ENCODE assay signal across 10 mouse cellular contexts in the genomic region with DNA sequence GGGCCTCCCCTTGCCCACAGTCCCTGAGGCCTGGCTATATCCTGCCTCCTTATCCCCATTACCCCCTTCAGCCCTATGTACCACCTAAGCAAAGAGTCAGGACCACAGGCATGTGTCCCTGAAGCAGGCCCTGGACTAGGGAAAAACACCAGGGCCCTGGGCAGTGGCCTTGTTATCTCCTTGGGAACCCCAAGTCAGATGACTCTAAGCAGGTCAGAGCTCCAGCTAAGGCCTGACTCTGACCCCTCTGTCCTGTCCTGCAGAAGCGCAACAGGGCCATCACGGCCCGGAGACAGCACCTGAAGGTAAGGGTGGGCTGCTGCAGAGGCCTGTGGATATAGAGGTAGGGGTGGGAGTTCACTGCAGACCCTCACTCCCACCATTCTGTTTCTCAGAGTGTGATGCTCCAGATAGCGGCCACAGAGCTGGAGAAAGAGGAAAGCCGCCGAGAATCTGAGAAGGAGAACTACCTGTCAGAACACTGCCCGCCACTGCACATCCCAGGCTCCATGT. TPM values are rescaled to one million over a fixed set of nuclear protein-coding genes. Genes with fewer than 3 reads are reported as not detected.
DNase-seq lines count a peak whose midpoint lies in the region; ATAC-seq and TF ChIP-seq lines count a peak whose summit lies in the region.
"Had no signal": no experiment of that assay in that cellular context is flagged by ENCODE, and none has a peak within 500 bp of the region (broad histone marks: within the 10 kb centered on the region; RNA-seq: fewer than 3 reads in every experiment).

No protein-coding gene starts in this region.

- no peaks in the 10 kb centered on the region for H3K36me3 ChIP-seq in forebrain, embryonic 10.5 days (replicated peaks)
- H3K36me3 ChIP-seq in forebrain, embryonic 15.5 days, result no peaks in the 10 kb centered on the region
- H3K36me3 ChIP-seq in intestine, embryonic 16.5 days (ENCODE audit: control insufficient read depth, insufficient read depth, low read length), result no peaks in the 10 kb centered on the region
- H3K36me3 ChIP-seq in intestine, postnatal 0 days (ENCODE audit: control insufficient read depth, insufficient read depth), result no peaks in the 10 kb centered on the region
- H3K36me3 ChIP-seq in limb, embryonic 15.5 days, result no peaks in the 10 kb centered on the region
- H3K36me3 ChIP-seq in stomach, embryonic 15.5 days, result no peaks in the 10 kb centered on the region

- H3K4me2 ChIP-seq in forebrain, embryonic 15.5 days (replicated peaks), result no peak overlapping the region
- H3K4me2 ChIP-seq in intestine, embryonic 16.5 days (ENCODE audit: low read depth, low read length), result no peak overlapping the region
- H3K4me2 ChIP-seq in intestine, postnatal 0 days (replicated peaks; ENCODE audit: low read depth), result no peak overlapping the region
- no peak overlapping the region for H3K4me2 ChIP-seq in limb, embryonic 15.5 days
- no peak overlapping the region for H3K4me2 ChIP-seq in stomach, embryonic 15.5 days

- TF ChIP-seq CTCF in intestine, postnatal 0 days (IDR thresholded peaks at IDR 0.05; ENCODE audit: low read depth), result no peak

- no peak for DNase-seq in forebrain, embryonic 10.5 days (ENCODE audit: extremely low spot score, low spot score)
- DNase-seq in spleen, adult 12 weeks (ENCODE audit: low spot score), result no peak
- DNase-seq in lung, postnatal 4 days, result no peak

- no peak overlapping the region for H3K4me3 ChIP-seq in forebrain, embryonic 10.5 days
- no peak overlapping the region for H3K4me3 ChIP-seq in forebrain, embryonic 15.5 days
- H3K4me3 ChIP-seq in intestine, embryonic 16.5 days (ENCODE audit: low read length), result no peak overlapping the region
- no peak overlapping the region for H3K4me3 ChIP-seq in intestine, postnatal 0 days (ENCODE audit: low read depth, low read length)
- no peak overlapping the region for H3K4me3 ChIP-seq in limb, embryonic 15.5 days
- H3K4me3 ChIP-seq in stomach, embryonic 15.5 days (replicated peaks), result no peak overlapping the region
- H3K4me3 ChIP-seq: erythroblast, embryonic 14.5 days had no signal

- no peak for ATAC-seq in forebrain, embryonic 15.5 days (replicated peaks)
- ATAC-seq in intestine, embryonic 16.5 days, result no peak
- ATAC-seq in intestine, postnatal 0 days, result no peak
- ATAC-seq in limb, embryonic 15.5 days (ENCODE audit: insufficient number of reproducible peaks, low FRiP score, low TSS enrichment, low read depth), result no peak
- ATAC-seq in stomach, embryonic 15.5 days (ENCODE audit: insufficient read depth, low FRiP score, low read depth), result no peak

- WGBS in forebrain, embryonic 10.5 days, result 90% methylated on average over 7 of the region's 7 CpGs
- WGBS in forebrain, embryonic 15.5 days, result 94% methylated on average over 7 of the region's 7 CpGs
- 98% methylated on average over 7 of the region's 7 CpGs for WGBS in intestine, embryonic 16.5 days
- WGBS in intestine, postnatal 0 days, result 88% methylated on average over 7 of the region's 7 CpGs
- 94% methylated on average over 7 of the region's 7 CpGs for WGBS in limb, embryonic 15.5 days
- WGBS in stomach, embryonic 15.5 days, result 95% methylated on average over 7 of the region's 7 CpGs

- no peak overlapping the region for H3K9ac ChIP-seq in forebrain, embryonic 15.5 days (replicated peaks)
- no peak overlapping the region for H3K9ac ChIP-seq in intestine, embryonic 16.5 days (ENCODE audit: low read depth, low read length)
- H3K9ac ChIP-seq in intestine, postnatal 0 days (ENCODE audit: low read depth, low read length), result no peak overlapping the region
- no peak overlapping the region for H3K9ac ChIP-seq in limb, embryonic 15.5 days
- H3K9ac ChIP-seq in stomach, embryonic 15.5 days, result no peak overlapping the region

- peak overlapping the region; percentile 12; the same call in 1 of the 2 replicates for H3K27ac ChIP-seq in forebrain, embryonic 10.5 days
- no peak overlapping the region for H3K27ac ChIP-seq in forebrain, embryonic 15.5 days (replicated peaks)
- H3K27ac ChIP-seq in intestine, embryonic 16.5 days (ENCODE audit: low read length), result 0 out of 2 replicates have a peak overlapping the region, but pooled peaks have one; percentile 38
- no peak overlapping the region for H3K27ac ChIP-seq in intestine, postnatal 0 days (ENCODE audit: low read depth, low read length)
- H3K27ac ChIP-seq in limb, embryonic 15.5 days, result 0 out of 2 replicates have a peak overlapping the region, but pooled peaks have one; percentile 90
- peak overlapping the region; percentile 27 for H3K27ac ChIP-seq in stomach, embryonic 15.5 days

- peaks cover 22% of the 10 kb centered on the region for H3K4me1 ChIP-seq in forebrain, embryonic 10.5 days
- no peaks in the 10 kb centered on the region for H3K4me1 ChIP-seq in forebrain, embryonic 15.5 days
- H3K4me1 ChIP-seq in intestine, embryonic 16.5 days (ENCODE audit: control insufficient read depth, insufficient read depth, low read length), result peaks cover 15% of the 10 kb centered on the region
- no peaks in the 10 kb centered on the region for H3K4me1 ChIP-seq in intestine, postnatal 0 days (replicated peaks; ENCODE audit: control insufficient read depth, insufficient read depth, low read length)
- H3K4me1 ChIP-seq in limb, embryonic 15.5 days, result peaks cover 40% of the 10 kb centered on the region
- peaks cover 21% of the 10 kb centered on the region for H3K4me1 ChIP-seq in stomach, embryonic 15.5 days

- peaks cover 7% of the 10 kb centered on the region for H3K27me3 ChIP-seq in forebrain, embryonic 10.5 days (ENCODE audit: poor library complexity, severe bottlenecking)
- H3K27me3 ChIP-seq in forebrain, embryonic 15.5 days, result no peaks in the 10 kb centered on the region
- H3K27me3 ChIP-seq in intestine, embryonic 16.5 days (replicated peaks; ENCODE audit: control insufficient read depth, insufficient read depth, low read length), result no peaks in the 10 kb centered on the region
- H3K27me3 ChIP-seq in intestine, postnatal 0 days (replicated peaks; ENCODE audit: control insufficient read depth, insufficient read depth, low read length), result no peaks in the 10 kb centered on the region
- H3K27me3 ChIP-seq in limb, embryonic 15.5 days, result no peaks in the 10 kb centered on the region
- no peaks in the 10 kb centered on the region for H3K27me3 ChIP-seq in stomach, embryonic 15.5 days (replicated peaks)

- H3K9me3 ChIP-seq in forebrain, embryonic 10.5 days, result no peaks in the 10 kb centered on the region
- H3K9me3 ChIP-seq in forebrain, embryonic 15.5 days, result no peaks in the 10 kb centered on the region
- H3K9me3 ChIP-seq in intestine, embryonic 16.5 days (ENCODE audit: control insufficient read depth, low read length), result no peaks in the 10 kb centered on the region
- no peaks in the 10 kb centered on the region for H3K9me3 ChIP-seq in intestine, postnatal 0 days (ENCODE audit: control insufficient read depth)
- H3K9me3 ChIP-seq in limb, embryonic 15.5 days, result no peaks in the 10 kb centered on the region
- H3K9me3 ChIP-seq in stomach, embryonic 15.5 days, result no peaks in the 10 kb centered on the region

RNA-seq across cellular contexts. Expression of gene Tnni2, which starts 1.4 kb away (rescaled TPM):
- polyA plus RNA-seq in forebrain, embryonic 10.5 days (2016; fragmentation: Nextera tagmentation; extraction: Ambion mirVana), result 0.46 and 1.4 TPM in 2 replicates
- polyA plus RNA-seq in forebrain, embryonic 15.5 days (2015; fragmentation: Nextera tagmentation; extraction: Ambion mirVana), result 0.73 and 0.93 TPM in 2 replicates
- polyA plus RNA-seq in intestine, embryonic 16.5 days (2015; fragmentation: Nextera tagmentation; extraction: Ambion mirVana), result 4.3 and 4.7 TPM in 2 replicates
- 1.9 and 2.4 TPM in 2 replicates for polyA plus RNA-seq in intestine, postnatal 0 days (2015; fragmentation: Nextera tagmentation; extraction: Ambion mirVana)
- polyA plus RNA-seq in limb, embryonic 15.5 days (2015; fragmentation: Nextera tagmentation; extraction: Ambion mirVana), result 136 and 529 TPM in 2 replicates
- 10.4 and 13.3 TPM in 2 replicates for polyA plus RNA-seq in stomach, embryonic 15.5 days (2015; fragmentation: Nextera tagmentation; extraction: Ambion mirVana)
- polyA plus RNA-seq: erythroblast, embryonic 14.5 days had no signal

RNA-seq across cellular contexts. Expression of gene Syt8, which starts 8.3 kb away (rescaled TPM):
- polyA plus RNA-seq in forebrain, embryonic 10.5 days (2016; fragmentation: Nextera tagmentation; extraction: Ambion mirVana), result 0.18 TPM in 1 of 2 replicates, not detected in the other
- polyA plus RNA-seq in forebrain, embryonic 15.5 days (2015; fragmentation: Nextera tagmentation; extraction: Ambion mirVana), result not detected in 2 replicates
- polyA plus RNA-seq in intestine, embryonic 16.5 days (2015; fragmentation: Nextera tagmentation; extraction: Ambion mirVana), result 8.8 and 10.4 TPM in 2 replicates
- 0.60 and 1.3 TPM in 2 replicates for polyA plus RNA-seq in intestine, postnatal 0 days (2015; fragmentation: Nextera tagmentation; extraction: Ambion mirVana)
- 6.3 and 6.7 TPM in 2 replicates for polyA plus RNA-seq in limb, embryonic 15.5 days (2015; fragmentation: Nextera tagmentation; extraction: Ambion mirVana)
- polyA plus RNA-seq in stomach, embryonic 15.5 days (2015; fragmentation: Nextera tagmentation; extraction: Ambion mirVana), result 13.2 and 19.6 TPM in 2 replicates
- polyA plus RNA-seq: erythroblast, embryonic 14.5 days; limb, embryonic 11.5 days had no signal

RNA-seq across cellular contexts. Expression of gene Lsp1, which starts 17.6 kb away (rescaled TPM):
- polyA plus RNA-seq in forebrain, embryonic 10.5 days (2016; fragmentation: Nextera tagmentation; extraction: Ambion mirVana), result 10.7 and 12.0 TPM in 2 replicates
- polyA plus RNA-seq in forebrain, embryonic 15.5 days (2015; fragmentation: Nextera tagmentation; extraction: Ambion mirVana), result 3.6 and 4.2 TPM in 2 replicates
- polyA plus RNA-seq in intestine, embryonic 16.5 days (2015; fragmentation: Nextera tagmentation; extraction: Ambion mirVana), result 125 and 134 TPM in 2 replicates
- 55.2 and 61.8 TPM in 2 replicates for polyA plus RNA-seq in intestine, postnatal 0 days (2015; fragmentation: Nextera tagmentation; extraction: Ambion mirVana)
- polyA plus RNA-seq in limb, embryonic 15.5 days (2015; fragmentation: Nextera tagmentation; extraction: Ambion mirVana), result 57.3 and 63.3 TPM in 2 replicates
- polyA plus RNA-seq in stomach, embryonic 15.5 days (2015; fragmentation: Nextera tagmentation; extraction: Ambion mirVana), result 196 and 211 TPM in 2 replicates

RNA-seq across cellular contexts. Expression of gene Ctsd, which starts 55.1 kb away (rescaled TPM):
- polyA plus RNA-seq in forebrain, embryonic 10.5 days (2016; fragmentation: Nextera tagmentation; extraction: Ambion mirVana), result 135 and 142 TPM in 2 replicates
- 195 and 218 TPM in 2 replicates for polyA plus RNA-seq in forebrain, embryonic 15.5 days (2015; fragmentation: Nextera tagmentation; extraction: Ambion mirVana)
- 395 and 444 TPM in 2 replicates for polyA plus RNA-seq in intestine, embryonic 16.5 days (2015; fragmentation: Nextera tagmentation; extraction: Ambion mirVana)
- 479 and 496 TPM in 2 replicates for polyA plus RNA-seq in intestine, postnatal 0 days (2015; fragmentation: Nextera tagmentation; extraction: Ambion mirVana)
- 392 and 426 TPM in 2 replicates for polyA plus RNA-seq in limb, embryonic 15.5 days (2015; fragmentation: Nextera tagmentation; extraction: Ambion mirVana)
- polyA plus RNA-seq in stomach, embryonic 15.5 days (2015; fragmentation: Nextera tagmentation; extraction: Ambion mirVana), result 308 and 323 TPM in 2 replicates

RNA-seq across cellular contexts. Expression of gene Tnnt3, which starts 55.7 kb away (rescaled TPM):
- polyA plus RNA-seq in forebrain, embryonic 10.5 days (2016; fragmentation: Nextera tagmentation; extraction: Ambion mirVana), result 0.33 and 1.1 TPM in 2 replicates
- 0.98 TPM in 1 of 2 replicates, not detected in the other for polyA plus RNA-seq in forebrain, embryonic 15.5 days (2015; fragmentation: Nextera tagmentation; extraction: Ambion mirVana)
- 2.1 and 3.2 TPM in 2 replicates for polyA plus RNA-seq in intestine, embryonic 16.5 days (2015; fragmentation: Nextera tagmentation; extraction: Ambion mirVana)
- 3.0 TPM in 2 replicates for polyA plus RNA-seq in intestine, postnatal 0 days (2015; fragmentation: Nextera tagmentation; extraction: Ambion mirVana)
- 154 and 517 TPM in 2 replicates for polyA plus RNA-seq in limb, embryonic 15.5 days (2015; fragmentation: Nextera tagmentation; extraction: Ambion mirVana)
- 4.6 and 11.8 TPM in 2 replicates for polyA plus RNA-seq in stomach, embryonic 15.5 days (2015; fragmentation: Nextera tagmentation; extraction: Ambion mirVana)
- polyA plus RNA-seq: erythroblast, embryonic 14.5 days had no signal

Comparison
In these comparisons a context has a peak if more than half of its experiments do, and no peak if none do; other contexts are left out.
1. H3K27ac ChIP-seq: peak in forebrain, embryonic 10.5 days (single experiment), intestine, embryonic 16.5 days (single experiment), limb, embryonic 15.5 days (single experiment) and stomach, embryonic 15.5 days (single experiment); none in forebrain, embryonic 15.5 days (single experiment) and intestine, postnatal 0 days (single experiment).